Mouse (Mus musculus): ENCODE measurements around the gene Tex21.

The Tex21 gene

GRCm38 (mm10) chr12:76260673-76261072 lies 14.1 kb upstream of the Tex21 start:
- 90% methylated on average over 3 of the region's 3 CpGs for WGBS

GRCm38 (mm10) chr12:76256114-76256843 lies 9.7 kb upstream of the Tex21 start:
- 19% methylated on average over 17 of the region's 17 CpGs for WGBS

- 0% methylated on average over 11 of the region's 11 CpGs for whole genome bisulfite sequencing
These were observed 8.9 kb upstream of the Tex21 start for GRCm38 (mm10) chr12:76255499-76255875.

DNA sequence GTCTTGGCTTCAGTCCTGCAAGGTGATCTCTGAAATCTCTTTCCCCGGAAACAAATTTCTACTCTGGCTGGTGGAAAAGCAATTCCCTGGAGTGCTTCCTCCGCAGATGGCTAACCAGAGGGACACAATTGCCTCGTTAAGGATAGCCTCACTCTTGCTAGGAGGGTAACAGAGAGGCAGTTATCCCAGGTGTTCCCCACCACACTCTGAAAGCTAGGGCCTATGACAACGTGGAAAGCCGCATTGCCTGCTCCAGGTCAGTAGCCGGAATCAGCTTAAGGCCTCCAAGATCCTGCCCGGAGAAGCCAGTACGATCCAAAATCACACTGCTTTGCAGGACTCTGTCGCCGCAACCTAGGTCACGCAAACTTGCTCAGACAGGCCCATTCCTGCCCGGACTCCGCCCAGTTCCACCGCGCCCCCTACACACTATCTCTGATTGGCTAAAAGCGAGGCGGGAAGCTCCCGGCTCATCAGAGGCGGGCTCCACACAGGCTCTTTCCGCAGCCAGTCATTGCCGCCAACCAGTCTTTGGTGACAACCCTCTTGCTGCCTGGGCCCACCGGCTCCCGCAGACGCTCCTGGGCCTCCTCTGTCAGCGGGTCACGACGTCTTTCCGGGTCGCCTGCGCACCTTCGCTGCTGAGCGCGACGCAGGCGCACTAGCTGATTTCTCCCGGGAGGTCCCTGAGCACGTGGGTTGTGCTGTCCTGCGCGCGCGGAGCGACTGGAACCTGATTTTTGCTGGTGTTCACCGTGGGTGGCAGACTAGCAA lies 8.4 kb upstream of the Tex21 start, which contains the start of gene Mthfd1:
Gene Mthfd1 (plus strand): TSS at position 574 of the 774 bp plus-strand sequence.
- 2% methylated on average over 43 of the region's 43 CpGs for WGBS

GRCm38 (mm10) chr12:76253991-76254390 lies 7.4 kb upstream of the Tex21 start:
- WGBS = 70% methylated on average over 8 of the region's 8 CpGs

- WGBS = 78% methylated on average over 2 of the region's 2 CpGs
These were observed 7.0 kb upstream of the Tex21 start for GRCm38 (mm10) chr12:76253591-76253990.

GRCm38 (mm10) chr12:76253090-76253489 lies 6.5 kb upstream of the Tex21 start:
- WGBS = 66% methylated on average over 1 of the region's 1 CpGs

DNA sequence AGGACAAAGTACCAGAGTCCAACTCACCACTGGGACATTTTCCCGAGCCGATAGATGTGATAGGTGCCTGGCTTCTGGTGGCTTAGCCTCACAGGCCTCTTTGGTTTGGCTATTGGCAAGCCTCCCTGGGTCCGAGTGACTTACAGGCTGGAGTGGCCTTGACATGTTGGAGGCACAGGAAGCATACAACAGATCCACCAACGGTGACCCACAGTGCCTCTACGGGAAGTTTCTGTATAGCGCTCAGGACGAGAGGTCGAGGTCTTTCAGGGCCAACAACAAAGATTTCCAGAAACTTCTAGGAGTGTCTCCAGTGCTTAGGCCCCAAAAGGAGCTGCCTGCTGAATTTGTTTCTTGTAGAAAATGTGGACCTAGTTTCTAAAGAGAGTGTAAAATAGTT lies 1.6 kb downstream of the Tex21 start:
- WGBS = 90% methylated on average over 8 of the region's 8 CpGs

DNA sequence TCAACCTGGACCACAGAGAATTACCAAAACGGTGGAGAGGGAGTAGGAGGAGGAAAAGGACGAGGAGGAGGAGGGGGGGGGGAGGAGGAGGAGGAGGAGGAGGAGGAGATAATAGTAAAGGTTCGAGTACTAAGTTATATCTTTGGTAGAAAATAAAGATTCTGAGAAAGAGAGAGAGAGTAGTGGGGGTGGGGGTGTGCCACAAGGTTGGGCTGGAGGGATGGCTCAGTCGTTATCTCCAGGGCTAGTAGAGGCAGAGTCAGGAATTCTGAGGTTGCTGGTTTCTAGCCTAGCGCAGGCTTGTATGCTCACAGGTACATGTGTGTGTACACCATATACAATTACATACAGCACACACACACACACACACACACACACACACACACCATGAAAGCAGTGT lies 4.7 kb downstream of the Tex21 start:
- WGBS = 56% methylated on average over 5 of the region's 5 CpGs

GRCm38 (mm10) chr12:76241084-76241483 lies 5.5 kb downstream of the Tex21 start:
- 69% methylated on average over 3 of the region's 3 CpGs for WGBS

DNA sequence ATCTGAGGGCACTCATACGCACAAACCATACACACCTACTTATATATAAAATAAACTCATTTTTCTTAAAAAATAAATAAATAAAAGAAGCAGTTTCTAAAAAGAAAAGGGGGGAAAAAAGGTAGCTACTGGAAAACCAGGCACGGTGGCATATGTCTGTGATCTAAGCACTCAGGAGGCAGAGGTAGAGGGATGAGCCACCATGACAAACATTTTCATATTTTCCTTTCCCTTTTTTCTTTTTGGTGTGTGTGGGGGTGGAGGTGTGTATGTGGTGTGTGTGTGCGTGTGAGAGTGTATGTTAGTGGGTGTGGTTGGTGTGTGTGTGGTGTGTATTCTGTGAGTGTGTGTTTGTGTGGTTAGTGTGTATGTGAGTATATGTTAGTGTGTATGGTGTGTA lies 5.9 kb downstream of the Tex21 start:
- 78% methylated on average over 3 of the region's 3 CpGs for WGBS

DNA sequence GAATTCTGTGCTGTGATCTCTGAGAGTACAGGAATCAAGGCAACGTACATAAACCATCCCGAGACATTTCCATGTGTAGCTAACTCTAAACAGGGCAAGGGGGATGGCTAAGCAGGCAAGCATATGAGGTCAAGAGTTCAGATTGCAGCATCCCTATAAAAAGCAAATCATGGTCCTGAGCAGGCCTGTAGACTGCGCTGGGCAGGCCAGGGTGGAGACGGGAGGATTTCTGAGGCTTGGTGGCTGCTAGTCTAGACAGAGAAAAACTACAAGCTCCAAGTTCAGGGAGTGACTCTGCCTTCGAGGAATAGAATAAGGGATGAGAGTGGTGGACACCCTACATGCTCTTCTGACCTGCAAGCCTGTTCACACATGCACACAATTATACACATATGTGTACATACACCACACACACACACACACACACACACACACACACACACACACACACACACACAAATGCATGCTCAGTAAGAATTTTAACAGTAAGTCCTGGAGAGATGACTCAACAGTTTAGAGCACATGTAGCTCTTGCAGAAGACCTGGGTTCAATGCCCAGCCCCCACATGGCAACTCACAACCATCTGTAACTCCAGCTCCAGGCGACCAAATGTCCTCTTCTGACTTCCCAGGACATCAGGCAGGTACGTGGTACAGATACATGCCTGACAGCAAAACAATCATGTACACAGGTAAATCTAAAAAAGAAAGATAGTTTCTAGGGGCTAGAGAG lies 6.5 kb downstream of the Tex21 start:
- 90% methylated on average over 7 of the region's 7 CpGs for WGBS

DNA sequence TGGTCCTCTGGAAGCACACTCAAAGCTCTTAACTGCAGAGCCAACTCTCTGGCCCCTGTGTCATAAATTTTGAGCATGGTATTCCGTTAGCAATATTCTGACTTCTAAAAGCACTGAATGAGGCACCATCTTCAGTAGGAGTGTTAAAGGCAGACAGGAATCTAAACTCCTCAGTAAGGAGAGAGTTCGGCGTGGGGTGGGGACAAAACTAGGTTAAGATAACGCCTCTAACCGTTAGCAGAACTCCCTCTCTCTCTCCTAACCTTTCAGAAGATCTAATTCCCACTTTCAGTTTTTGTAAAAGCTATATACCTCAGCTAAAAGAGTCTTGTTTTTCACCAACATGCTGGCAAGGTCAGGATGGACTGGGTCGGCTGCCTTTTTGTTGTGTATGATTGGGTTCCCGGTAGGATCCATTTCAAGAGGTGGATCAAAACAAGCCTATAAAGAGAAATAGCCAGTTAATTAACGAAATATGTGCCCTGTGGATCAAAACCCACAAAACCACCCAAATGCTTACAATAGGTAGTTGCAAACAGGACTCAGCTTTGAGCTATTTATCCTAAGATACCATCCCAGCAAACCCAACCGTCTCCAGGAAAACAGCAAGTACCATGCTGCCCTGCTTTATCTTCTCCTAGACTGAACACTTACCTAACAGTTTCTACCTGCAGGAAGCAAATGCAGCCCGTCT lies 7.3 kb downstream of the Tex21 start:
- WGBS = 72% methylated on average over 10 of the region's 10 CpGs

GRCm38 (mm10) chr12:76235253-76235652 lies 11.3 kb downstream of the Tex21 start:
- 95% methylated on average over 6 of the region's 6 CpGs for WGBS

GRCm38 (mm10) chr12:76230644-76231043 lies 15.9 kb downstream of the Tex21 start:
- 82% methylated on average over 6 of the region's 6 CpGs for WGBS

DNA sequence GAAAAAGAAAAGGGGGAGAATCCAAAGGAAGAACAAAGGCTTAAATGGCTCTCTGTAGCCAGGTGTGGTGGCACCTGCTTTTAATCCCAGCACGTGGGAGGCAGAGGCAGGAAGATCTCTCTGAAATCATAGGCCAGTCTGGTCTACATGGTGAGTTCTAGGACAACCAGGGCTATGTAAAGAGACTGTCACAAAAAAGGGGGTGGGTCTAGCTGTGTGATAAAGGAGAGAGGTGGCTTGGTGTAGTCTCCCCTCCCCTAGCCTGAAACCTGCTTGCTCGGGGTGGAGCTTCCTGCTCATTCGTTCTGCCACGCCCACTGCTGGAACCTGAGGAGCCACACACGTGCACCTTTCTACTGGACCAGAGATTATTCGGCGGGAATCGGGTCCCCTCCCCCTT lies 24.4 kb downstream of the Tex21 start:
- WGBS = 76% methylated on average over 4 of the region's 8 CpGs

- 74% methylated on average over 11 of the region's 11 CpGs for WGBS
These were observed 29.8 kb downstream of the Tex21 start for GRCm38 (mm10) chr12:76216716-76217115.

DNA sequence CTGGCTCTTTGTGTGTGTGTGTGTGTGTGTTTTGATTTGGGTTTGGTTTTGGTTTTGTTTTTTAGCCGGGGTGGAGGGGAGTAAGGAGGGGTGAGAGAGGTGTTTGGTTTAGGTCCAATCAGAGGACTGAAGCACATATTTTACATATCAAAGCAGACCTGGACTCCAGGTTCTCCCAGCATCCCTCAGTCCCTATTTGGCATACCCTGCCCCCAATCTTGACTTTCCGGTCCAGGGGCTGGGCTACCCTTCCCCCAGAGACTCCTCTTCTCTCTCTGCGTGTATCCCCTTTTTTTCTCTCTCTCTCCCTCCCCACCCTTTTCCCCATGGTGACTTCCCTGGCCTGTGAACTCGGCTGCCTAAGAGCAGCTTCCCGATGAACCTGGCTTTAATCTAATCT lies 31.4 kb downstream of the Tex21 start:
- WGBS = 58% methylated on average over 5 of the region's 5 CpGs

- 96% methylated on average over 5 of the region's 5 CpGs for WGBS
These were observed 37.0 kb downstream of the Tex21 start for GRCm38 (mm10) chr12:76209429-76209974.

- WGBS = 81% methylated on average over 4 of the region's 4 CpGs
These were observed 46.2 kb downstream of the Tex21 start for GRCm38 (mm10) chr12:76200326-76200725.

GRCm38 (mm10) chr12:76197071-76197470 lies 49.5 kb downstream of the Tex21 start:
- WGBS = 47% methylated on average over 8 of the region's 8 CpGs

DNA sequence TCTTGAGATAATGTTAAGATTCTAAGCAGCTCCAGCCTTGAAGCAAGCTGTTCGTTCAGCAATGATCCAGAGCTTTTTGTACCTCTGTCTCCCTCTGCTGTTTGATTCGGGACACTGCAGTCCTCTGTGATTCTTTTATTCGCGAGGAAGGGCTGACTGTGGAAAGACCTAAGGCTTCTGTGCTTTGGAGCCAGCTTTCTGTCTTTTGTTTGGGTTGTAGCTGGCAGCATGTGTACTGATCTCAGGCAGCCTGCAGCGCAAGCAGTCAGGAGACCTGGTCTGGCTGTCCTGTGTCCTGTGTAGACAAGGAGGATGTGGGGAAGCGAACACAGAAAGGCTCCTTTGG lies 49.9 kb downstream of the Tex21 start:
- WGBS = 9% methylated on average over 6 of the region's 6 CpGs

Measured in cerebral cortex, adult 2 months (tissue).